Mouse (Mus musculus) MEL (cell line): Measurements from ENCODE around the gene Med12l. TPM values are rescaled to one million over a fixed set of nuclear protein-coding genes. Genes with fewer than 3 reads are reported as not detected.

Experiments used
- DNase-seq: peaks from one replicate; pipeline ENCODE4 v3.0.0; 2011; ENCODE audit warnings: low read depth, low spot score
- H3K27ac ChIP-seq: 2 replicates; pipeline ENCODE4 v1.5.1; 2012; ENCODE audit warnings: low read depth, mild to moderate bottlenecking, control low read depth, low read length, moderate library complexity; ENCODE audit not compliant: control insufficient read depth
- H3K27me3 ChIP-seq, 2 experiments: fragments of 150-350 bp in 1 of 2; sonication (generic) in 1 of 2; 2 replicates each; pipeline ENCODE4 v1.6.1; 2012; ENCODE audit warnings: low read length in 2 of 2, mild to moderate bottlenecking in 2 of 2, improper control_type of control experiment in 1 of 2, moderate library complexity in 1 of 2; ENCODE audit not compliant: insufficient read depth in 2 of 2, control insufficient read depth in 1 of 2
- H3K36me3 ChIP-seq, 2 experiments: 2 replicates each; pipeline ENCODE4 v1.6.1; 2012 to 2014; ENCODE audit warnings: low read length in 2 of 2, improper control_type of control experiment in 1 of 2, inconsistent platforms in 1 of 2, mild to moderate bottlenecking in 1 of 2; ENCODE audit not compliant: insufficient read depth in 2 of 2, control insufficient read depth in 1 of 2
- H3K4me1 ChIP-seq, 2 experiments: fragments of 150-350 bp in 1 of 2; sonication (generic) in 1 of 2; 2 replicates each; pipeline ENCODE4 v1.6.1; 2012; ENCODE audit warnings: low read length in 2 of 2, improper control_type of control experiment in 1 of 2, mild to moderate bottlenecking in 1 of 2; ENCODE audit not compliant: insufficient read depth in 2 of 2, control insufficient read depth in 1 of 2
- H3K4me3 ChIP-seq, 2 experiments: fragments of 150-350 bp in 1 of 2; sonication (generic) in 1 of 2; 2 replicates each; pipeline ENCODE4 v1.5.1; 2012; ENCODE audit warnings: low read depth in 2 of 2, low read length in 2 of 2, mild to moderate bottlenecking in 2 of 2, moderate library complexity in 2 of 2, control low read depth in 1 of 2, improper control_type of control experiment in 1 of 2; ENCODE audit not compliant: control insufficient read depth in 1 of 2, insufficient read depth in 1 of 2
- H3K79me2 ChIP-seq: 2 replicates; pipeline ENCODE4 v1.6.1; 2012; ENCODE audit warnings: mild to moderate bottlenecking, low read length, moderate library complexity; ENCODE audit not compliant: control insufficient read depth, poor library complexity, insufficient read depth
- H3K9ac ChIP-seq: 2 replicates; pipeline ENCODE4 v1.6.1; 2012; ENCODE audit warnings: low read depth, mild to moderate bottlenecking, control low read depth, low read length, moderate library complexity; ENCODE audit not compliant: control insufficient read depth, poor library complexity, severe bottlenecking
- H3K9me3 ChIP-seq: fragments of 150-350 bp; sonication (generic); replicated peaks from 2 replicates; pipeline ENCODE4 v1.6.1; 2012; ENCODE audit warnings: mild to moderate bottlenecking, low read length, improper control_type of control experiment, moderate library complexity; ENCODE audit not compliant: insufficient read depth
- E2F4 ChIP-seq: IDR thresholded peaks from 2 replicates; pipeline ENCODE4 v1.6.1; 2011; ENCODE audit warnings: low read depth, low read length, improper control_type of control experiment, borderline replicate concordance
- GATA1 ChIP-seq: IDR thresholded peaks from 2 replicates; pipeline ENCODE4 v1.6.1; 2011; ENCODE audit warnings: low read depth, low read length, improper control_type of control experiment
- MAFK ChIP-seq: IDR thresholded peaks from 2 replicates; pipeline ENCODE4 v1.6.1; 2011; ENCODE audit warnings: low read depth, mild to moderate bottlenecking, low read length, improper control_type of control experiment, borderline replicate concordance
- MAX ChIP-seq: IDR thresholded peaks from 2 replicates; pipeline ENCODE4 v1.6.1; 2011; ENCODE audit warnings: low read length, improper control_type of control experiment
- MAZ ChIP-seq: IDR thresholded peaks from 2 replicates; pipeline ENCODE4 v1.6.1; 2012; ENCODE audit warnings: low read depth, mild to moderate bottlenecking, inconsistent platforms, low read length, improper control_type of control experiment
- MEF2A ChIP-seq: IDR thresholded peaks from 2 replicates; pipeline ENCODE4 v1.6.1; 2014; ENCODE audit warnings: low read depth, mild to moderate bottlenecking, inconsistent platforms, low read length, improper control_type of control experiment; ENCODE audit not compliant: poor library complexity, insufficient replicate concordance, severe bottlenecking; ENCODE audit errors: extremely low read depth
- POLR2A ChIP-seq, 2 experiments: IDR thresholded peaks; 2 replicates each; pipeline ENCODE4 v1.6.1; 2011 to 2012; ENCODE audit warnings: low read length in 2 of 2, mild to moderate bottlenecking in 2 of 2, control low read depth in 1 of 2, improper control_type of control experiment in 1 of 2, low read depth in 1 of 2, moderate library complexity in 1 of 2; ENCODE audit not compliant: control insufficient read depth in 1 of 2, insufficient read depth in 1 of 2, poor library complexity in 1 of 2
- POLR2AphosphoS2 ChIP-seq: IDR thresholded peaks from 2 replicates; pipeline ENCODE4 v1.6.1; 2011; ENCODE audit warnings: low read length, improper control_type of control experiment
- RAD21 ChIP-seq: IDR thresholded peaks from 2 replicates; pipeline ENCODE4 v1.6.1; 2011; ENCODE audit warnings: mild to moderate bottlenecking, low read depth, low read length, improper control_type of control experiment
- SMC3 ChIP-seq: IDR thresholded peaks from 2 replicates; pipeline ENCODE4 v1.6.1; 2011; ENCODE audit warnings: low read depth, low read length, improper control_type of control experiment
- USF2 ChIP-seq, 2 experiments: IDR thresholded peaks; 2 replicates each; pipeline ENCODE4 v1.6.1; 2011 to 2012; ENCODE audit warnings: improper control_type of control experiment in 2 of 2, low read length in 2 of 2, borderline replicate concordance in 1 of 2, inconsistent platforms in 1 of 2, low read depth in 1 of 2, mild to moderate bottlenecking in 1 of 2; ENCODE audit not compliant: insufficient read depth in 1 of 2
- ZC3H11A ChIP-seq: IDR thresholded peaks from 2 replicates; pipeline ENCODE4 v1.6.1; 2012; ENCODE audit warnings: low read depth, mild to moderate bottlenecking, inconsistent platforms, low read length, improper control_type of control experiment
- ZMIZ1 ChIP-seq: IDR thresholded peaks from 2 replicates; pipeline ENCODE4 v1.6.1; 2012; ENCODE audit warnings: low read depth, mild to moderate bottlenecking, inconsistent platforms, low read length, improper control_type of control experiment, moderate library complexity
- polyA plus RNA-seq, 2 experiments: library from polyadenylated mRNA; stranded (reverse) in 1 of 2; unstranded in 1 of 2; fragments of >175 nt in 1 of 2; fragments of >200 nt in 1 of 2; gene quantifications; 2 replicates each; pipeline versions ENCODE4 v1.2.1 to v1.2.4; 2012; ENCODE audit warnings: low replicate concordance in 2 of 2, low read depth in 1 of 2; ENCODE audit not compliant: insufficient read length in 2 of 2, insufficient read depth in 1 of 2, missing spikeins in 1 of 2
- total RNA-seq: library from RNA; depleted of rRNA; stranded (reverse); fragments of 300-350 nt; gene quantifications from 2 replicates; pipeline ENCODE4 v1.2.3, GENCODE M21; 2012

The Med12l gene
- total and polyA plus RNA-seq, 3 experiments, result 0.03 TPM; not detected in 2

DNA sequence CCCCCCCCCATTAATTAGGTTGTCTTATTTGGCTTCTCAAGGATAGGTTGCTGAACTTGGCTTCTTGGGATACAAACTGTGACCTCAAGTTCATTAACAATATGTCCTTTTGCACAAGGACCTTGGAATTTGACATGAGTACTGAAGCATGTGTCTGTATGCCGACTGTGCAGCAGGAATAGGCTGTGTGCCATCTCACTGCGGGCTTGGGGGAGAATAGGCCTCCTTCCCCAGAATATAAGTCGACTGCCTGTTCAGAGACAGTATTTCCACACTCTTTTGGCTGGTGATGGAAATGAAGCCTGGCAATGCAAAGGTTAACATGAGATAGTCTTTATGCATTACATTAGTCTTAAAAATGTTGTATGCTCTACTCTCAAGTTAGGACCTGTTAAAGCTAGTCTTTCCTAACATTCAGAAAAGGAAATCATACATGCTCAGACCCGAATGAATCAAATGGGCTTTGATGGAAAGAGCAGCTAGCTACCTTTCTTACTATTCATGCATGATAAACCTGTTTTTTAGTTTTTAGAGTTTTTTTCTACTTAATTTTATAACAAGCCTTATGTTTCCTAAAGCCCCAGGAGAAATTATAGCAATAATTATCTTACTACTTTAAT, 191.8 kb downstream of the Med12l start:
- no peaks in the 10 kb centered on the region for H3K9me3 ChIP-seq
- no peaks in the 10 kb centered on the region for H3K36me3 ChIP-seq
- H3K4me3 ChIP-seq, result no peak overlapping the region
- no peak for DNase-seq
- TF ChIP-seq MEF2A (no peak), POLR2A (IDR thresholded peaks at IDR 0.05; ENCODE audit: control insufficient read depth in 1 of 2, insufficient read depth in 1 of 2, low read depth in 1 of 2, low read length in 2 of 2, poor library complexity in 1 of 2) (no peak), E2F4 (no peak), MAZ (no peak), MAX (no peak)
- H3K4me1 ChIP-seq, result no peaks in the 10 kb centered on the region
- H3K27ac ChIP-seq, result no peak overlapping the region
- H3K79me2 ChIP-seq, result no peaks in the 10 kb centered on the region
- no peak overlapping the region for H3K9ac ChIP-seq
- H3K27me3 ChIP-seq, result peaks cover 2 to 6% of the 10 kb centered on the region in 2 experiments

DNA sequence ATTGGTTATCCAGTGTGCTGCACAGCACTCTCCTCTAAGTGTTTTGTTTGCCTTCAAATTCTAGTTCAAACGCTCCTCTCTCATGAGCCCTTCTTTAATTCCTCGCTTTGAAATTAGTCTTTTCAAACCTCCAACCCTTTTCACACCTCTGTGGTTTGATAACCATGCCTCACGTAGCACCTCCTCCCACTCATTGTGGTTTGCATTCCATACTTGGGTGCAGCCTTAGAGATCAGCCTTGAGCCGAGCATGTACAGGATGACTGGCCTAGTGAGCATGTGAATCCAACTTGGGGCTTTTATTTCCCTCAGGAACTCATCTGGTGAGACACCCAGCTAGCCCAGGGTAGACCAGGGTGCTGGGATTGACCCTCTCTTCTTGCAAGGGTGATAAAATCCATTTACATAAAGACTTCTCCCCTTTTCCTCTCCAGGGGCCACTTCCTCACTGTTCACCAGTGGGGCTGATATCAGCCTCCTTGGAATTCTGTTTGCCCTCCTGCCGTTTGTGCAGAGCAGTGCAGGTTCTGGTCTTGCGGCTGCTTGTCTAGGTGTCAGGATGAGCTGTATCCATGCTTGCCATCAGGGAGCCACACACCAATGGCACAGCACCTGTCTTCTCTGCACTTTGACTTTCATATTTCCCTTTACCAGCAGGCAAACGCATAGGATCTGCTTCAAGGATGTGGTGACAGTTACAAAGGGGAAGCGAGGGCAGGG, 198.3 kb downstream of the Med12l start:
- Histone ChIP-seq H3K4me3 (no peak overlapping the region), H3K9ac (no peak overlapping the region), H3K4me1 (no peaks in the 10 kb centered on the region), H3K27me3 (no peaks in the 10 kb centered on the region; a peak in 2 of 4 replicates), H3K9me3 (no peaks in the 10 kb centered on the region), H3K27ac (no peak overlapping the region), H3K79me2 (no peaks in the 10 kb centered on the region), H3K36me3 (no peaks in the 10 kb centered on the region)
- TF ChIP-seq MAFK (no peak), USF2 (IDR thresholded peaks at IDR 0.05; ENCODE audit: borderline replicate concordance in 1 of 2, insufficient read depth in 1 of 2, low read depth in 1 of 2, low read length in 2 of 2) (no peak), RAD21 (no peak), ZMIZ1 (no peak), MEF2A (no peak), SMC3 (no peak), MAX (no peak), E2F4 (no peak), ZC3H11A (no peak), GATA1 (no peak), POLR2A (IDR thresholded peaks at IDR 0.05; ENCODE audit: control insufficient read depth in 1 of 2, insufficient read depth in 1 of 2, low read depth in 1 of 2, low read length in 2 of 2, poor library complexity in 1 of 2) (no peak), POLR2AphosphoS2 (no peak)
- DNase-seq, result no peak
